In genomic region chr8:108738179-108738578, GRCm38 (mm10) we compare ENCODE assay signal across 29 mouse cellular contexts.
DNase-seq lines count a peak whose midpoint lies in the region; ATAC-seq and TF ChIP-seq lines count a peak whose summit lies in the region.
"Had no signal": no experiment of that assay in that cellular context is flagged by ENCODE, and none has a peak within 500 bp of the region (broad histone marks: within the 10 kb centered on the region; RNA-seq: fewer than 3 reads in every experiment).

No protein-coding gene starts in this region.

- WGBS in liver, postnatal 0 days (ENCODE audit: insufficient replicate concordance) = 31% methylated on average over 10 of the region's 10 CpGs

- 0 out of 2 replicates have a peak, but pooled peaks have one; percentile 28 for ATAC-seq in liver, postnatal 0 days
- peak; percentile 76 for ATAC-seq in granulocyte monocyte progenitor cell, adult 5-6 weeks (replicated peaks; ENCODE audit: poor library complexity, severe bottlenecking)
- ATAC-seq in megakaryocyte-erythroid progenitor cell, adult 5-6 weeks (replicated peaks; ENCODE audit: low FRiP score, low TSS enrichment, poor library complexity, severe bottlenecking) = peak; percentile 52
- ATAC-seq: forebrain, embryonic 16.5 days; intestine, postnatal 0 days; lung, postnatal 0 days; Patski had no signal

- no peak overlapping the region for H3K4me2 ChIP-seq in liver, postnatal 0 days (ENCODE audit: low read depth, low read length)
- H3K4me2 ChIP-seq: embryonic facial prominence, embryonic 13.5 days; heart, embryonic 11.5 days; hindbrain, embryonic 14.5 days; neural tube, embryonic 12.5 days had no signal

- TF ChIP-seq EP300 in liver, postnatal 0 days (IDR thresholded peaks at IDR 0.05; ENCODE audit: low read depth) = no peak

- TF ChIP-seq CTCF in liver, postnatal 0 days (IDR thresholded peaks at IDR 0.05; ENCODE audit: low read depth) = no peak

- no peaks in the 10 kb centered on the region for H3K36me3 ChIP-seq in liver, postnatal 0 days (replicated peaks; ENCODE audit: insufficient read depth, low read length)
- H3K36me3 ChIP-seq: neural tube, embryonic 12.5 days had no signal

- no peak overlapping the region for H3K9ac ChIP-seq in liver, postnatal 0 days (replicated peaks)
- H3K9ac ChIP-seq: embryonic facial prominence, embryonic 13.5 days; hindbrain, embryonic 14.5 days; neural tube, embryonic 12.5 days had no signal

- no peaks in the 10 kb centered on the region for H3K9me3 ChIP-seq in liver, postnatal 0 days (ENCODE audit: low read length)
- H3K9me3 ChIP-seq: embryonic facial prominence, embryonic 13.5 days; forebrain, embryonic 10.5 days; neural tube, embryonic 12.5 days had no signal

- H3K4me3 ChIP-seq in liver, postnatal 0 days (ENCODE audit: low read depth, low read length) = no peak overlapping the region
- H3K4me3 ChIP-seq: embryonic facial prominence, embryonic 13.5 days; forebrain, embryonic 10.5 days; neural tube, embryonic 12.5 days had no signal

- no peaks in the 10 kb centered on the region for H3K27me3 ChIP-seq in liver, postnatal 0 days (ENCODE audit: insufficient read depth, low read length)
- H3K27me3 ChIP-seq: embryonic facial prominence, embryonic 13.5 days; neural tube, embryonic 12.5 days; Patski had no signal

- no peak overlapping the region for H3K27ac ChIP-seq in liver, postnatal 0 days (ENCODE audit: low read depth)
- H3K27ac ChIP-seq: embryonic facial prominence, embryonic 13.5 days; forebrain, embryonic 10.5 days; hindbrain, embryonic 14.5 days; macrophage; neural tube, embryonic 12.5 days had no signal

- H3K4me1 ChIP-seq in liver, postnatal 0 days (ENCODE audit: insufficient read depth) = peaks cover 15% of the 10 kb centered on the region

- no peak for DNase-seq in liver, postnatal 0 days
- DNase-seq in liver = no peak
- no peak for DNase-seq in lung, postnatal 36 days
- no peak for DNase-seq in adrenal gland, postnatal 25 days
- DNase-seq in gastrocnemius, postnatal 4 days (ENCODE audit: low spot score in 2 of 2) = no peak
- DNase-seq: adrenal gland, postnatal 14 days; cerebellum, adult 11-12 months; cerebellum, adult 9-11 months; gastrocnemius, postnatal 10 days; heart, adult 11 months; heart, postnatal 36 days; kidney, adult 9 months; kidney, postnatal 10 days; layer of hippocampus, adult 9-11 months; lung, adult 18-20 months; midbrain, embryonic 14.5 days; thymus, adult 2 months had no signal
